Mouse (Mus musculus) hematopoietic stem cell, adult 5-6 weeks (primary cell): Measurements from ENCODE around the gene Ccr6. TPM values are rescaled to one million over a fixed set of nuclear protein-coding genes. Genes with fewer than 3 reads are reported as not detected.

Experiments used
- ATAC-seq, 2 experiments: fragments of 125-278 bp in 1 of 2; replicated peaks in 1 of 2; 2 replicates each; pipeline ENCODE4 v1.8.0; 2016 to 2017; ENCODE audit warnings: inconsistent platforms in 2 of 2, mild to moderate bottlenecking in 2 of 2, moderate number of reproducible peaks in 2 of 2, low read depth in 1 of 2, moderate TSS enrichment in 1 of 2; ENCODE audit not compliant: low FRiP score in 2 of 2, poor library complexity in 2 of 2, severe bottlenecking in 2 of 2, insufficient read depth in 1 of 2, low TSS enrichment in 1 of 2
- total RNA-seq: library from RNA; stranded (forward); fragments of 172-1452, 232-1000 nt; gene quantifications from 2 replicates; pipeline ENCODE4 v1.2.3, GENCODE M21; 2017

The Ccr6 gene
- total RNA-seq, 1 experiment from 2014 or later, result not detected

GRCm38 (mm10) chr17:8272054-8272749 is 36.4 kb downstream of the Ccr6 start:
- ATAC-seq, result no peak; a peak in 2 of 4 replicates

GRCm38 (mm10) chr17:8272951-8273350 is 37.1 kb downstream of the Ccr6 start:
- peak in 1 of 2 experiments; percentile 30; a peak in 1 of 4 replicates for ATAC-seq

GRCm38 (mm10) chr17:8276071-8276470 is 40.2 kb downstream of the Ccr6 start:
- ATAC-seq, result peak in 1 of 2 experiments; percentile 22; a peak in 1 of 4 replicates

- peak in 1 of 2 experiments; percentile 21; a peak in 1 of 4 replicates for ATAC-seq
Measured at GRCm38 (mm10) chr17:8276680-8277079, 40.8 kb downstream of the Ccr6 start.

- ATAC-seq, result no peak
Measured at GRCm38 (mm10) chr17:8277266-8277665, 41.4 kb downstream of the Ccr6 start.

GRCm38 (mm10) chr17:8278356-8278755 is 42.5 kb downstream of the Ccr6 start:
- no peak for ATAC-seq

GRCm38 (mm10) chr17:8282821-8283525 is 47.1 kb downstream of the Ccr6 start, which contains the start of gene Mpc1:
Gene Mpc1, plus strand, starts transcription at chr17:8282904.
- peak; percentile 41 to 47 for ATAC-seq

- ATAC-seq, result peak; percentile 88 to 93
Measured at GRCm38 (mm10) chr17:8283526-8284253, 47.8 kb downstream of the Ccr6 start.

- ATAC-seq, result peak in 1 of 2 experiments; percentile 16; a peak in 1 of 4 replicates
Measured at GRCm38 (mm10) chr17:8284254-8284661, 48.4 kb downstream of the Ccr6 start.

- no peak for ATAC-seq
Measured at GRCm38 (mm10) chr17:8285056-8285455, 49.2 kb downstream of the Ccr6 start.

GRCm38 (mm10) chr17:8286987-8287386 is 51.1 kb downstream of the Ccr6 start:
- ATAC-seq, result no peak

GRCm38 (mm10) chr17:8289993-8290679 is 54.3 kb downstream of the Ccr6 start:
- no peak for ATAC-seq

- ATAC-seq, result no peak
Measured at GRCm38 (mm10) chr17:8290736-8291135, 54.9 kb downstream of the Ccr6 start.

- no peak for ATAC-seq
Measured at GRCm38 (mm10) chr17:8295825-8296224, 60.0 kb downstream of the Ccr6 start.

GRCm38 (mm10) chr17:8296313-8296844 is 60.5 kb downstream of the Ccr6 start:
- ATAC-seq, result no peak

GRCm38 (mm10) chr17:8297746-8298145 is 61.9 kb downstream of the Ccr6 start:
- ATAC-seq, result no peak

- no peak for ATAC-seq
Measured at GRCm38 (mm10) chr17:8298281-8298680, 62.4 kb downstream of the Ccr6 start.
